Mouse (Mus musculus) heart, adult 18-20 months (tissue): ENCODE measurements around the gene Prl3a1. TPM values are rescaled to one million over a fixed set of nuclear protein-coding genes. Genes with fewer than 3 reads are reported as not detected.

Source experiments
- DNase-seq, 2 experiments: peaks; one replicate each; pipeline ENCODE4 v3.0.0; 2021 to 2022; ENCODE audit warnings: mixed read lengths in 1 of 2
- long read RNA-seq, 2 experiments: library from polyadenylated mRNA; stranded (forward); transcript quantifications; one replicate each; pipeline ENCODE4 v2.0.0; 2021
- total RNA-seq, 2 experiments: library from RNA; stranded (reverse); gene quantifications; 2 replicates each; pipeline ENCODE4 v1.2.3; 2021

Gene Prl3a1
- total RNA-seq: not detected
- long read RNA-seq, experiment 1: 0 reads
- long read RNA-seq, experiment 2: 0 reads

DNA sequence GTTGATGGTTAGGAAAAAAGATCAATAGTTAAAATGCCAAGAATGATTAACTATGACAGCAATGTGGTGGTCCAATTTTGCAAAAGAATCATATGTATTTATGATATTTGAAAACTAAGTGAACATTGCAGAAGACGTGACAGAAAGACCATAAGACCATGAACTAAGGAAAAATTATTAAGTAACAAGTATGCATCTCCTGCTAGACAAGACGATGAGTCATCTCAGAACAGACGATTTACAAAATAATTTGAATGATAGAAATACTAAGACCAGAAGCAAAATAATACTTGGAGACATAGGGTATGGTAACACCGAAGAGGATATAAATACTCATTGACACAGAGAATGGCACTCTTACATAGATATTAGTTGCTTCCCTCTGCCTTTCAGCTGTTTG lies at the start of gene Prl3a1:
TSS of gene Prl3a1 (plus strand) at position 301 of the 400 bp plus-strand sequence.
- DNase-seq: no peak

DNA sequence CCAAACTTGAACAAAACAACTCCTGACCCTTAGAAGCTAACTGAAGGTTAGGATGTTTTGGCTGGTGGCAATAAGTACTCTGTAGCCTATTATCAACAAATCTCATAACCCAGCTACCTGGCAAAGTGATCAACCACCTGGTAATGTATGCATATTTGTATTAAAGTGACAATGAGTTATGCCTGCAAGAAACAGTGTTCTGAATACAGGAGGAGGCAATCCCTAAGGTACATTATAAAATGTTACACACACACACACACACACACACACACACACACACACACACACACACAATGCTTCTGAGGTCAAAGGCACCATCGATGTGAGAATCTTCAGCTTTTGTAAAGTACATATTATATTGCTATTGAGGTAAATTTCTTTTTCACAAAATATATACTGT lies 17.7 kb upstream of the Prl3a1 start, which contains the start of gene Prl3b1:
TSS of gene Prl3b1 (plus strand) at position 301 of the 400 bp plus-strand sequence.
- DNase-seq: no peak

DNA sequence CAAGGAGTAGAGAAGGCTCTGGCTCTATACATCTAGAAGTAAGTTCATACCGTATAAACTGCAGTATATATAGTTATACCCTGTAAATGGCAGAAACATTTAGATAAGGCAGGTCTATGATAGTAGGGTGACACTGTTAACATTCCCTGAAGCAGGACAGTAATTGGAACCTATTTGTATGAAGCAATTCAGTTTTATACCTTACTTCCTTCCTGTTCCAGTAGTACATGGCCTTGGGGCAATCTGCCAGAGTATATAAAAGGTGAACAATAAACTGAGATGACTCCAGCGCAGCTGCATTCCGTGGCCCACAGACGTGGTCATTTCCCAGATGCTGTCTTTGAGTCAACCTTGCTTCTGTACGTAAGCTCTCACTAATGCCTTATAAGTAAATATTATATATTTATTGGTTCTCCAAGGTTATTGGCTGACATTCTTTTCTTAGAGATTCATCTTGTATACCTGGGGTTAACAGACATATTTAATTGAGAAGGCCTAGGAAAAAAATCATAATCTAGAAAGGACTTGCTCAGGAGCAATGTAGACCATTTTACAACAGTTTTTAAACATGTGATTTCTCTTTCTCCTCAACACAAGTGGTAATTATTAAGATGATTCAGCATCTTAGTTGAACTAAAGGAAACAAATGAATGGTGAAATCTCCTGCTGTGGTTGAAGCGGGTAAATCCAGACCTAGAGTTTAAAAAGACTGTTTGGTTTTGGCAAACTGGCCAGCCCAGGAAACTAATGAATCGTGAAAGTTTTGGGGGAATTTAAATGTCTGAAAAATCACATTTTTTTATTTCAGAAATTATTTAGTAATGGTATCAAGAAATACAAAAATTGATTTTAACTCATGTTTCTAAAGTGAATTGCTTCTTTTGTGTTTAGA lies 53.3 kb downstream of the Prl3a1 start, which contains the start of gene Prl6a1:
TSS of gene Prl6a1 (plus strand) at position 294 of the 892 bp plus-strand sequence.
- DNase-seq: no peak

Other genes starting within 250 kb of the Prl3a1 start
- gene Prl, start 201.9 kb upstream of the Prl3a1 start, total RNA-seq: not detected
- not detected for gene Prl3d1, start 165.2 kb upstream of the Prl3a1 start, total RNA-seq
- gene Prl3d2, start 137.7 kb upstream of the Prl3a1 start, total RNA-seq: not detected
- gene Prl3d3, start 102.6 kb upstream of the Prl3a1 start, total RNA-seq: not detected
- not detected for gene Prl3c1, start 62.8 kb upstream of the Prl3a1 start, total RNA-seq
- not detected for gene Prl3b1, start 17.6 kb upstream of the Prl3a1 start, total RNA-seq
- not detected for gene Prl6a1, start 53.2 kb downstream of the Prl3a1 start, total RNA-seq
- not detected for gene Prl8a2, start 86.2 kb downstream of the Prl3a1 start, total RNA-seq
- gene Prl2b1, start 131.4 kb downstream of the Prl3a1 start, total RNA-seq: not detected
- gene Prl8a6, start 179.3 kb downstream of the Prl3a1 start, total RNA-seq: not detected